Mouse (Mus musculus): ENCODE measurements around the gene Uhmk1. TPM values are rescaled to one million over a fixed set of nuclear protein-coding genes. Genes with fewer than 3 reads are reported as not detected.

Gene Uhmk1
- total RNA-seq, 2 experiments from 2014 or later, result 12.6 to 15.5 TPM

- Histone ChIP-seq H3K27ac (no peak overlapping the region), H3K4me3 (no peak overlapping the region)
- peak; percentile 60 for TF ChIP-seq CTCF (IDR thresholded peaks at IDR 0.05)
- DNase-seq, result peak; percentile 35
- intact Hi-C loops (cut with DNase I), result no loop called here
These were observed 14.8 kb downstream of the Uhmk1 start for GRCm38 (mm10) chr1:170200379-170200778.

DNA sequence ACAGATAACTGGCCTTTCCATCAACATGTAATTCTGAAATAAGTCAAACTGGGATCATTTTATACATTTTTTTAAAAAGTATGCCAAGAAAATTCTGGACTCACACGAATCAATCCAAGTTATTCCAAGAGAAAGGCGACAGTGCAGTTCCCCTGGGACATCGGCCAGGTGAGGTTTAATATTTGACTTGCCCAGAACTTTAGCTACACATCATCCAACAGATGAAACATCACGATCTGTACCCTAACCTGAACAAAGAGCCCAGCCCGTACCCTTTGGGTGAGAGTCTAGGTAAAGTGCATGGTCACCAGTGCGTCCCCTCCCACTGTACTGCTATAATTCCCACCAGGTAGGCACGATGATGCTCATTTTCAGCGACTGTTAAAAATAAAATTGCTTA, 19.0 kb downstream of the Uhmk1 start:
- Histone ChIP-seq H3K4me3 (no peak overlapping the region), H3K27ac (no peak overlapping the region)
- TF ChIP-seq CTCF (IDR thresholded peaks at IDR 0.05), result no peak
- no peak for DNase-seq
- intact Hi-C loops (cut with DNase I), result no loop called here

DNA sequence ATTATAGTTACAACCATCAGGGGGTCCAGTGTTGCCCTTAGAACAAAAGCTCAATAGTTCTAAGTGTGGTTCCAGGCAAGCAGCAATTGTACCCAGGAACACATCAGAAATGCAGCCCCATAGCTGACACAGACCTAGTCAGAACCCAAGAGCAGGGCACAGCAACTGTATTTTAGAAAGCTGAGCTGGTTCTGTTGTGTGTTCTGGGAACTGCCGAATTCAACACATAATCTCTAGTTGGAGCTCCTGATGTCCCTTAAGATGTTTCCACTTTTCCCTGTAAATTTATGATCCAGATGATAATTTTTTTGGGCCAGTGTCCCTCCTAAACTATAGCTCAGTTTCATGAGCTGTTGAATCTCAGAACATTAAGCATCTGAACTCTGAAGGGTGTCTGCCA, 23.3 kb downstream of the Uhmk1 start:
- no peak overlapping the region for H3K4me3 ChIP-seq
- no peak overlapping the region for H3K27ac ChIP-seq
- no peak for DNase-seq
- TF ChIP-seq CTCF (IDR thresholded peaks at IDR 0.05), result no peak
- intact Hi-C loops (cut with DNase I), result no loop called here

GRCm38 (mm10) chr1:170190225-170190624, 25.0 kb downstream of the Uhmk1 start:
- Histone ChIP-seq H3K4me3 (no peak overlapping the region), H3K27ac (no peak overlapping the region)
- TF ChIP-seq CTCF (IDR thresholded peaks at IDR 0.05), result no peak
- DNase-seq, result no peak
- intact Hi-C loops (cut with DNase I), result no loop called here

- Histone ChIP-seq H3K4me3 (peak overlapping the region; percentile 28), H3K27ac (peak overlapping the region; percentile 70)
- no peak for TF ChIP-seq CTCF (IDR thresholded peaks at IDR 0.05)
These were observed 26.6 kb downstream of the Uhmk1 start for GRCm38 (mm10) chr1:170188601-170189000.

GRCm38 (mm10) chr1:170186531-170186930, 28.7 kb downstream of the Uhmk1 start:
- intact Hi-C loops (cut with DNase I), result no loop called here
- no peak for TF ChIP-seq CTCF (IDR thresholded peaks at IDR 0.05)
- no peak overlapping the region for H3K4me3 ChIP-seq
- DNase-seq, result no peak
- H3K27ac ChIP-seq, result no peak overlapping the region

More at GRCm38 (mm10) chr1:170188601-170189000, 26.6 kb downstream of the Uhmk1 start:
- peak; percentile 82 for DNase-seq
- intact Hi-C loops (cut with DNase I), result no loop called here

DNA sequence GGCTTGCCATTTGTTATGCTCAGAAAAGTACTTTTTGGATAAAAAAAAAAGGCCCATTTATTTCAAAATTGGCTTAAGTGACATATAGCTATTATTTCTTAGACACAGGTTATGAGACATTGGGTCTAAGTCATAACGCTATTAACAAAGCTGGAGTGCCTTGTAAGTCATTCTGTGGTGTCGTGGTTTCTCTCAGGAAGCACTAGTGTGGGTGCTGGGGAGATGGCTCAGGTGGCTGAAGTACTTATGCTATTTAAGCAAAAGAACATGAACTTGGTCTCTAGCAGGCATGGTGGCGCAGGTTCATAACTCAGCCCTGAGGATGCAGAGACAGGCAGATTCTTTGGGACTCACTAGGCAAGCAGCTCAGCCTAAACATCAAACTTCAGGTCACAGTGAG, 30.1 kb downstream of the Uhmk1 start:
- TF ChIP-seq CTCF (IDR thresholded peaks at IDR 0.05), result no peak
- Histone ChIP-seq H3K4me3 (no peak overlapping the region), H3K27ac (no peak overlapping the region)
- intact Hi-C loops (cut with DNase I), result no loop called here
- no peak for DNase-seq

GRCm38 (mm10) chr1:170182706-170183105, 32.5 kb downstream of the Uhmk1 start:
- TF ChIP-seq CTCF (IDR thresholded peaks at IDR 0.05), result no peak
- DNase-seq, result peak; percentile 75
- Histone ChIP-seq H3K4me3 (no peak overlapping the region), H3K27ac (peak overlapping the region; percentile 74)
- intact Hi-C loops (cut with DNase I), result no loop called here

DNA sequence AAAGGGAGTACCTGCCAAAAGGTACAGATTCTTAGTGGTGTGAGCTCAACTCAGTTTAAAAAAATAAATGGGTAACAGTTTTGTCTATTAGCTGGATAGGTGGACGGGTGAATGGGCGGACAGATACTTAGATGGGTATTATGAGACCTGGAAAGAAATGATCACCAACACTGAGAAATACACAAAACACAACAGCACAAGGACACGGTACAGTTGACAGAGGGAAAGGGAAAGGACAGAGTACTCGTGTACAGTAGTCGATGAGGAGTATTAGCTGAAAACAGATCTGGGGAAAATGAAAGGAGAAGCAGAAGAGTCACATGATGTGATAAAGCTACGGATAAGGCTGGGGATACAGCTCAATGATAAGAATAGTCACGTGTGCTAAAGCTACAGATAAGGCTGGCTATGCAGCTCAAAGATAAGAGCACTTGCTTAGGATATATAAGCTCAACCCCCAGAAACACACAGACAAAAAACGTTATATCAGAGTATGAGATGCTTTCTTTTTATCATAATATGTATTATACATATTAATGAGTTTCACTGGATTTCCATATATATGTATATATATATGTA, 38.4 kb downstream of the Uhmk1 start:
- DNase-seq, result no peak
- intact Hi-C loops (cut with DNase I), result no loop called here
- H3K4me3 ChIP-seq, result no peak overlapping the region
- TF ChIP-seq CTCF (IDR thresholded peaks at IDR 0.05), result no peak
- peak overlapping the region; percentile 28; the same call in 1 of the 2 replicates for H3K27ac ChIP-seq

- Histone ChIP-seq H3K27ac (peak overlapping the region; percentile 99), H3K4me3 (peak overlapping the region; percentile 99; the same call in 1 of the 2 replicates)
- no peak for TF ChIP-seq CTCF (IDR thresholded peaks at IDR 0.05)
- peak; percentile 31 for DNase-seq
- intact Hi-C loops (cut with DNase I), result loop anchor here (2.0 kb wide), 1 partner anchor 39 kb away; the partner anchor contains the start of gene Uhmk1
These were observed 39.3 kb downstream of the Uhmk1 start for GRCm38 (mm10) chr1:170175848-170176247.

DNA sequence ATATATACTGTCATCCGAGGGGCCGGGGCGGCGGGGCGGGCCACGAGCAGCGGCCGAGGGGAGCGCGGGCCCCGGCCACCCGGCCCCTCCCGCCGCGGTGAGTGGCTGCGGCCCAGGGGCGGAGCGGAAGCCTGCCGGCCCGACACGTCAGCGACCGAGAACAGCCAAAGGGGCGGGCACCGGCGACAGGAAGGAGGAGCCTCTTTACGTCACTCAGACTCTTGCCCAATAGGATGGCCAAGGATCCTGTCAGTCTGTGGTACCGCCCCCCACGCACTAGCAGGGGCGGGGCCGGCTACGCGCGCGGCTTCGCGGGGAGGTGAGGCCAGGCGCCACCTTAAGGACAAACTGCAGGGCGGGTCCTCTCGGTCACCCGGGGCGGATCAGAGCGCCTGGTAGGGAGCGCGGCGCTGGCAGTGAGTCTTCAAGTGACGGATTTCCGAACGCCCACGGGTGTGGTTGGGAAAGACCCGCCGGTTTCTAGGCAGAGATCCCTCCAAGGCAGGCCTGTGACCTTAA, 40.3 kb downstream of the Uhmk1 start, which contains the start of gene Uap1:
TSS of gene Uap1 (minus strand) at position 144 of the 519 bp plus-strand sequence.
- Histone ChIP-seq H3K27ac (peak within 1 kb of the TSS; percentile 99), H3K4me3 (peak within 1 kb of the TSS; percentile 99)
- intact Hi-C loops (cut with DNase I), result loop anchor here (2.0 kb wide), 1 partner anchor 40 kb away; the partner anchor contains the start of gene Uhmk1
- DNase-seq, result peak; percentile 99
- peak; percentile 64 for TF ChIP-seq CTCF (IDR thresholded peaks at IDR 0.05)

DNA sequence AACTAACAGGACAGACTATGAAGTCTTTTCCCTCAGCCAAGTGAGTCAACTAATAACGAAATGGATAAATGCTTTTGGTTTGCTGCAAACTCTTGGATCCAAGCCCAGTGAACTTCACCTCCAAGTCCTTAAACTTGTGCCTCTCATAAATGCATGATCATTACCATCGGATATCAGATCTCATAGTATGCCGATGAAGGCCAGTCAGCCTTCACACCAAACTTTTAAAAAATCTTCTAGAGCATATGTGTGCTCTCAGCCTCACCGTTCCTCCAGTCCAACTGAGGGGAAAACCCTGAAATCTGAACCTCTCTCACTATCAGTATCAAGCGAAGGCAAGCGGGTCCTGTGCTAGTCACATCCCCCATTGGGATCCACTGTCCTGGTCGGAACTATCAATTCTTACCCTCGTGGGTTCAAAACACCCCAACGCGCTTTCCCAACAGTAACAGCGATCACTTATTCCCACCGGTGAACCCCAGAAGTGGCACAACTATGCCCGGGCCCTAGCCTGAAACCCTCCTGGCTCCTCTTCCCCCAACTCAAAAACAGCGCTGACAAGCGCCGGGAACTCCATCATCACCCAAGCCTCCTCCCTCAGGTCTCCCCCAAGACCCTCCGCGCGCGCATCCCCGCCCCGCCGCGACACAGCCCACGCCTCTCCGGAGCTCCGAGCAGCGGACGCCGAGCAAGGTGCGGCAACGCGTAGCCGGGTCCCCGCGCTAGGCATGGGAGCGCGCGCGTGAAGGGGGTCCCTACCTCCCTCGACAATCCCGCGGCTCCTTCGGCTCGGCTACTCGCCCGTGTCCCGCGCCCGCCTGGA, 41.0 kb downstream of the Uhmk1 start:
- DNase-seq, result no peak
- Histone ChIP-seq H3K4me3 (peak overlapping the region; percentile 99), H3K27ac (peak overlapping the region; percentile 99)
- intact Hi-C loops (cut with DNase I), result loop anchor here (2.0 kb wide), 1 partner anchor 41 kb away; the partner anchor contains the start of gene Uhmk1
- TF ChIP-seq CTCF (IDR thresholded peaks at IDR 0.05), result no peak

- TF ChIP-seq CTCF (IDR thresholded peaks at IDR 0.05), result no peak
- no peak overlapping the region for H3K4me3 ChIP-seq
- no peak overlapping the region for H3K27ac ChIP-seq
- no peak for DNase-seq
- intact Hi-C loops (cut with DNase I), result no loop called here
These were observed 47.4 kb downstream of the Uhmk1 start for GRCm38 (mm10) chr1:170167781-170168180.
